Mouse (Mus musculus) cortical plate, adult 2 months (tissue): ENCODE measurements around the gene Cacna1c.

ENCODE experiments used
- CTCF ChIP-seq: fragments of 200-500 bp; IDR thresholded peaks from 2 replicates; pipeline ENCODE4 v1.5.1; 2011; ENCODE audit warnings: mild to moderate bottlenecking, control low read depth, low read length; ENCODE audit not compliant: insufficient read depth; ENCODE audit errors: extremely low read depth
- POLR2A ChIP-seq: fragments of 200-500 bp; IDR thresholded peaks from 2 replicates; pipeline ENCODE4 v1.6.1; 2011; ENCODE audit warnings: mild to moderate bottlenecking, low read length, control low read depth; ENCODE audit not compliant: insufficient read depth; ENCODE audit errors: extremely low read depth

DNA sequence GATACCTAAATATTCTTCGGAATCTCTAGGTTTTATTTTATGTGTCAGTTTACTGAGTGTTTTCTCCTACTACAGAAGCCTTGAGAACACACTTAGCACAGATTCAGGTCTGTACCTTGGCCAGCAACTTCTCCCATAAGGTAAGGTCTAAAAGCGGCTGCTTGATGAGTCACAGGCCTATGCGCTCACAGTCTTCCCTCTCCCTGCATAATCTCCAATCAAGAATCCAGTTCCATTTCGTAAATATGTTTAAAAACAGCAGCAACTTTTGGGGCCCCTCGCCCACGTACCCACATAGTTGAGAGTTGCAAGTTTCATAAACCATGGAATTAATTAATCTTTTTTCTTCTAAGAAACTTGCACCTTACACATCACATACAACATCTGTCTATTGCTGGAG lies 423.6 kb downstream of the Cacna1c start:
- TF ChIP-seq CTCF = no peak
- TF ChIP-seq POLR2A = no peak
